Mouse (Mus musculus) lung, embryonic 14.5 days (tissue): ENCODE results near the gene Map2k1. TPM values are rescaled to one million over a fixed set of nuclear protein-coding genes. Genes with fewer than 3 reads are reported as not detected.

ENCODE experiments used
- ATAC-seq: fragments of 200-750 bp; cut with Nextera tagmentation; 2 replicates; pipeline ENCODE4 v1.8.0; 2017; ENCODE audit warnings: mild to moderate bottlenecking, moderate TSS enrichment, moderate library complexity; ENCODE audit not compliant: insufficient read depth
- DNase-seq: peaks from one replicate; pipeline ENCODE4 v3.0.0-alpha.2; 2015
- H3K27ac ChIP-seq: fragments of 300-500 bp; sonication (generic); 2 replicates; pipeline ENCODE4 v1.5.1; 2014; ENCODE audit warnings: low read depth, mild to moderate bottlenecking, moderate library complexity
- H3K27me3 ChIP-seq: fragments of 300-500 bp; sonication (generic); 2 replicates; pipeline ENCODE4 v1.6.1; 2014; ENCODE audit warnings: low read length, control low read depth; ENCODE audit not compliant: insufficient read depth
- H3K36me3 ChIP-seq: fragments of 300-500 bp; sonication (generic); 2 replicates; pipeline ENCODE4 v1.6.1; 2014; ENCODE audit warnings: control low read depth; ENCODE audit not compliant: insufficient read depth
- H3K4me1 ChIP-seq: fragments of 300-500 bp; sonication (generic); 2 replicates; pipeline ENCODE4 v1.6.1; 2014; ENCODE audit warnings: antibody characterized with exemption, control low read depth; ENCODE audit not compliant: insufficient read depth
- H3K4me2 ChIP-seq: fragments of 300-500 bp; sonication (generic); 2 replicates; pipeline ENCODE4 v1.6.1; 2014; ENCODE audit warnings: mild to moderate bottlenecking
- H3K4me3 ChIP-seq: fragments of 300-500 bp; sonication (generic); 2 replicates; pipeline ENCODE4 v1.5.1; 2014; ENCODE audit warnings: low read depth, low read length
- H3K9ac ChIP-seq: fragments of 300-500 bp; sonication (generic); 2 replicates; pipeline ENCODE4 v1.6.1; 2014
- H3K9me3 ChIP-seq: fragments of 300-500 bp; sonication (generic); 2 replicates; pipeline ENCODE4 v1.6.1; 2016; ENCODE audit warnings: low read depth, low read length, control low read depth
- CTCF ChIP-seq: IDR thresholded peaks from 2 replicates; pipeline ENCODE4 v1.5.1; 2016; ENCODE audit warnings: antibody characterized with exemption, low read depth
- WGBS: fragments of 180-500 bp; shearing (Covaris S2); extraction: QIAGEN DNeasy Blood & Tissue Kit; methylation state at CpG from one replicate; pipeline ENCODE4 v1.1.7; 2014; 5-methylcytosine and 5-hydroxymethylcytosine counted together
- polyA plus RNA-seq: library from polyadenylated mRNA; unstranded; fragments of >200 nt; fragmentation: Nextera tagmentation; extraction: Ambion mirVana; gene quantifications from 2 replicates; pipeline ENCODE4 v1.2.1, GENCODE M21; 2014

Gene Map2k1
- polyA plus RNA-seq, 1 experiment from 2014 or later: 71.2 TPM

DNA sequence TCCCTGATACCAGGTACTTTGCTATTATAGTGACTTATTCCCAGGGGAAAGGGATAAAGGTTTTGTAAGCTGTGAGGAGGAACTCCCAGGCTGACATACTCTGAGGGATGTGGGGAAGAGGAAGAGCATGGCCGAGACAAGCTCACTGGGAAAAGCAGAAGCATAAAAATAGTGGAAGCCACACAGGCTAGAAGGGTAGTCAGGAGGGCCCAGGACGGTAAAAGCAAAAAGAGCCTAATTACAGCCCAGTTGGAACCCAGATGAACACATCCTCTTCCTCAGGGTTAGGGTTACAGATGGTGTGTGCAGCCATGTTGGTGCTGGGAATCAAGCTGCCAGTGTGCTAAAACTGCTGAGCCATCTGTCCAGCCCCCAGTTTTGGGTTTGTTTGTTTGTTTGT lies 31.3 kb downstream of the Map2k1 start:
- no peaks in the 10 kb centered on the region for H3K36me3 ChIP-seq
- whole genome bisulfite sequencing: 56% methylated on average over 2 of the region's 2 CpGs
- no peak overlapping the region for H3K4me2 ChIP-seq
- DNase-seq (no peak), ATAC-seq (no peak)
- H3K27me3 ChIP-seq: no peaks in the 10 kb centered on the region
- no peaks in the 10 kb centered on the region for H3K4me1 ChIP-seq
- H3K9ac ChIP-seq: no peak overlapping the region
- no peak overlapping the region for H3K27ac ChIP-seq
- TF ChIP-seq CTCF: no peak
- H3K4me3 ChIP-seq: no peak overlapping the region
- H3K9me3 ChIP-seq: no peaks in the 10 kb centered on the region

- 76% methylated on average over 4 of the region's 4 CpGs for WGBS
- H3K27me3 ChIP-seq: no peaks in the 10 kb centered on the region
- ATAC-seq (no peak), DNase-seq (no peak)
- H3K27ac ChIP-seq: no peak overlapping the region
- no peak overlapping the region for H3K4me2 ChIP-seq
- H3K9me3 ChIP-seq: no peaks in the 10 kb centered on the region
- H3K36me3 ChIP-seq: no peaks in the 10 kb centered on the region
- no peak overlapping the region for H3K4me3 ChIP-seq
- H3K4me1 ChIP-seq: no peaks in the 10 kb centered on the region
- no peak for TF ChIP-seq CTCF
- H3K9ac ChIP-seq: no peak overlapping the region
These were observed 32.0 kb downstream of the Map2k1 start for GRCm38 (mm10) chr9:64221480-64221879.

GRCm38 (mm10) chr9:64220603-64221002 lies 32.8 kb downstream of the Map2k1 start:
- ATAC-seq (no peak), DNase-seq (no peak)
- Histone ChIP-seq H3K4me2 (no peak overlapping the region), H3K36me3 (no peaks in the 10 kb centered on the region), H3K27me3 (no peaks in the 10 kb centered on the region), H3K4me1 (no peaks in the 10 kb centered on the region), H3K9ac (no peak overlapping the region), H3K4me3 (no peak overlapping the region), H3K27ac (no peak overlapping the region), H3K9me3 (no peaks in the 10 kb centered on the region)
- TF ChIP-seq CTCF: no peak
- 30% methylated on average over 1 of the region's 1 CpGs for WGBS

DNA sequence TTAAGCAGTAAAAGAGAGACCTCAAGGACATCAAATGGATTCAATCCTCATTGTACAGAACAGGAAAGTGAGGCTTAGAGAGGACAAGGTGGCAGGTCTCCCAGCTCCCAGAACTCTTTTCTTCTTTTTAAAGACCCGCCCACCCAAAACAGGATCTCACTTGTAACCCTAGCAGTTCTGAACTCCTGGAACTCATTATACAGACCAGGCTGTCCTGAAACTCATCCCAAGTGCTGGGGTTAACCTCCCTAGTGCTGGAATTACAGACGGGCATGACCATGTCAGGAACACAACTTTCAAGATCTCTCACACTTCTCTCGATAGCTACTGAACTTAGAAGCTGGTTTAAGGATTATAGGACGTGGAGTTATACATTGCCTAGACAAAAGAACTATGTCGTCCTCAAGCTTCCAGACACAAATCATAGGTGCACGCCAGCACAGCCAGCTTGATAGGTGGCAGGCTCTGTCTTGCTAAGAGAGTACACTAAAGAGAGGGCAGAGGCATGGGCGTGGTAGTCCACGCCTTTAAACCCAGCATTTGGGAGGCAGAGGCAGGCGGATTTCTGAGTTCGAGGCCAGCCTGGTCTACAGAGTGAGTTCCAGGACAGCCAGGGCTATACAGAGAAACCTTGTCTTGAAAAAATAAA lies 33.5 kb downstream of the Map2k1 start:
- Histone ChIP-seq H3K4me2 (no peak overlapping the region), H3K4me3 (no peak overlapping the region), H3K27me3 (no peaks in the 10 kb centered on the region), H3K9ac (no peak overlapping the region), H3K9me3 (no peaks in the 10 kb centered on the region), H3K36me3 (no peaks in the 10 kb centered on the region), H3K4me1 (no peaks in the 10 kb centered on the region), H3K27ac (no peak overlapping the region)
- no peak for TF ChIP-seq CTCF
- DNase-seq: no peak
- WGBS: 82% methylated on average over 10 of the region's 10 CpGs
- no peak for ATAC-seq

DNA sequence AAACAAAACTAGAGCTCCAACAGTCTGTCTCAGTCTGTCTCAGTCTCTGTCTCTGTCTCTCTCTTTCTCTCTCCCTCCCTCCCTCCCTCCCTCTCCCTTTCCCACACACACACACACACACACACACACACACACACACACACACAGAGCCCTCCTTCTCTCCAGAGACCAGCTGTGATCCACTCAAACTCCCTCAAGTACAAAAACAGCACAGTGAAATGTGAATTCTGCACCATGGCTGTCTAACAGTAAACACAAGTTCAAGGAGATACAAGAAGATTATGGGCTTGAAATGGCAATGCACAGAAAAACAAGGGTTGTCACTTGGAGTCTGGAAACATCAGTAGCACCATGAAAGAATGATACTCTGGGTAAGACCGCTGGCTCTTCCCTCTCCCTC lies 34.1 kb downstream of the Map2k1 start:
- no peak for TF ChIP-seq CTCF
- Histone ChIP-seq H3K4me3 (no peak overlapping the region), H3K9me3 (no peaks in the 10 kb centered on the region), H3K4me2 (no peak overlapping the region), H3K36me3 (no peaks in the 10 kb centered on the region), H3K27ac (no peak overlapping the region), H3K4me1 (no peaks in the 10 kb centered on the region), H3K9ac (no peak overlapping the region), H3K27me3 (no peaks in the 10 kb centered on the region)
- no peak for DNase-seq
- 56% methylated on average over 1 of the region's 1 CpGs for WGBS
- no peak for ATAC-seq

GRCm38 (mm10) chr9:64217887-64218286 lies 35.5 kb downstream of the Map2k1 start:
- Histone ChIP-seq H3K4me1 (no peaks in the 10 kb centered on the region), H3K4me2 (no peak overlapping the region), H3K9me3 (no peaks in the 10 kb centered on the region), H3K27me3 (no peaks in the 10 kb centered on the region), H3K36me3 (peaks cover 4% of the 10 kb centered on the region; the same call in 1 of the 2 replicates), H3K4me3 (no peak overlapping the region), H3K27ac (no peak overlapping the region), H3K9ac (no peak overlapping the region)
- TF ChIP-seq CTCF: no peak
- ATAC-seq (no peak), DNase-seq (no peak)

GRCm38 (mm10) chr9:64216641-64217040 lies 36.8 kb downstream of the Map2k1 start:
- DNase-seq (no peak), ATAC-seq (no peak)
- Histone ChIP-seq H3K27ac (no peak overlapping the region), H3K9me3 (no peaks in the 10 kb centered on the region), H3K4me2 (no peak overlapping the region), H3K27me3 (no peaks in the 10 kb centered on the region), H3K4me3 (no peak overlapping the region), H3K9ac (no peak overlapping the region), H3K4me1 (no peaks in the 10 kb centered on the region), H3K36me3 (peaks cover 12% of the 10 kb centered on the region)
- no peak for TF ChIP-seq CTCF
- 86% methylated on average over 2 of the region's 2 CpGs for WGBS

DNA sequence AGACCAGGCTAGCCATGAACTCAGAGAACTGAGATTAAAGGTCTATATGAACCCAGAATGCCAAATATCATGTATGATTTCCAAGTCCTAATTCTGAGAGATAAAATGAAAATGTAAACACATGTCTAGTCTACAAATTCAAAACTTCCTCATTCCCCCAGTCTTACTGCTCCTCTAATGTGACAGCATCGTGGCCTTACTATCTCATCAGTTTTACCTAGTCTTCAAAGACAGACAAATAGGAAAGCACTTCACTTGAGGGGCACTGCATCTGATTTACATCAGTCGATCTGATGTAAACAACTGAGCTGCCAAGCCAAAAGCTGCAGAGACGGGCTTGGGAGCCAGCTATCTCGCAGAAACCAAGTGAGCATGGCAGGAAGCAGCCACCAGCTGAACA lies 37.3 kb downstream of the Map2k1 start:
- Histone ChIP-seq H3K4me1 (no peaks in the 10 kb centered on the region), H3K27ac (no peak overlapping the region), H3K9me3 (no peaks in the 10 kb centered on the region), H3K9ac (no peak overlapping the region), H3K27me3 (no peaks in the 10 kb centered on the region), H3K4me2 (no peak overlapping the region), H3K36me3 (peaks cover 15% of the 10 kb centered on the region), H3K4me3 (no peak overlapping the region)
- TF ChIP-seq CTCF: no peak
- DNase-seq: peak; percentile 11
- WGBS: 40% methylated on average over 4 of the region's 4 CpGs
- ATAC-seq: no peak
